Mouse (Mus musculus) ES-Bruce4 (cell line): Measurements from ENCODE around the gene Celf2. TPM values are rescaled to one million over a fixed set of nuclear protein-coding genes. Genes with fewer than 3 reads are reported as not detected.
"Not testable (repeated sequence)": the region's sequence is repeated elsewhere in the genome, so short reads cannot be mapped to it uniquely, and the experiment has no call there.

Experiments used
- H3K27ac ChIP-seq: 2 replicates; pipeline ENCODE4 v1.5.1; 2012; ENCODE audit warnings: low read length, inconsistent platforms; ENCODE audit not compliant: insufficient read depth
- H3K27me3 ChIP-seq: 2 replicates; pipeline ENCODE4 v1.6.1; 2012; ENCODE audit warnings: mild to moderate bottlenecking, low read length, inconsistent platforms; ENCODE audit not compliant: control insufficient read depth, poor library complexity, insufficient read depth, severe bottlenecking
- H3K36me3 ChIP-seq: 2 replicates; pipeline ENCODE4 v1.6.1; 2012; ENCODE audit warnings: inconsistent platforms, mild to moderate bottlenecking, low read length, moderate library complexity; ENCODE audit not compliant: control insufficient read depth, poor library complexity, insufficient read depth, severe bottlenecking
- H3K4me1 ChIP-seq: one replicate; pipeline ENCODE4 v1.8.1; 2011; ENCODE audit warnings: low read length; ENCODE audit not compliant: control insufficient read depth, insufficient read depth
- H3K4me3 ChIP-seq: 2 replicates; pipeline ENCODE4 v1.5.1; 2011; ENCODE audit warnings: low read depth, mild to moderate bottlenecking, low read length
- H3K9ac ChIP-seq: 2 replicates; pipeline ENCODE4 v1.6.1; 2012; ENCODE audit warnings: low read depth, mild to moderate bottlenecking, inconsistent platforms; ENCODE audit not compliant: poor library complexity, severe bottlenecking
- H3K9me3 ChIP-seq: replicated peaks from 2 replicates; pipeline ENCODE4 v1.6.1; 2012; ENCODE audit warnings: mild to moderate bottlenecking, low read length, inconsistent platforms; ENCODE audit not compliant: control insufficient read depth, poor library complexity, insufficient read depth, severe bottlenecking
- CTCF ChIP-seq: IDR thresholded peaks from one replicate; pipeline ENCODE4 v1.8.1; 2011; ENCODE audit warnings: low read depth, low read length
- EP300 ChIP-seq: IDR thresholded peaks from 2 replicates; pipeline ENCODE4 v1.6.1; 2011; ENCODE audit warnings: low read depth, low read length; ENCODE audit not compliant: insufficient read depth
- POLR2A ChIP-seq: IDR thresholded peaks from one replicate; pipeline ENCODE4 v1.8.1; 2011; ENCODE audit warnings: low read length; ENCODE audit not compliant: insufficient read depth
- polyA plus RNA-seq: library from polyadenylated mRNA; stranded (reverse); fragments of >200 nt; gene quantifications from 2 replicates; pipeline ENCODE4 v1.2.4, GENCODE M21; 2011; ENCODE audit warnings: low read depth; ENCODE audit not compliant: missing spikeins, insufficient read depth, insufficient read length

Celf2 gene
- polyA plus RNA-seq: 10.6 and 11.5 TPM in 2 replicates

DNA sequence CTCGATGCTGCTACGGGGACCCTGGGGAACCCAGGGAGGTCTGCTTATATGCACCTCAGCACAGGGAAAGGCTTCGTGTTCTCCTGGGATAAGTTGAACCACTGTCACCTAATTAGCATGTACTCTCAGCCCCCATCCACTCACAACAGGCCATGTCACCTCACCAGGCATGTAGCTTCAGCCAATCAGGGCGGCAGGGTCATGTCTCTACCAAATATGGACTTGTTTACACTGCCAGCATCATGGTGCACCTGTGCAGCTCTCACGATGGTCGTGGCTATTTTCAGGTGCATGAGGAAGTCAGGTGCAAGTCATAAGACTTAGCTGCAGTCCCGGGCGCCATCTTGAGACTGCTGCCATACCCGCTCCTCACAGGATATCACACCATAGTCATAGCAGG lies at the start of gene Celf2:
Celf2 (minus strand) TSS at position 101 of the 400 bp plus-strand sequence.
- not testable (repeated sequence) for H3K4me3 ChIP-seq, H3K36me3 ChIP-seq, H3K4me1 ChIP-seq, H3K27me3 ChIP-seq, H3K9me3 ChIP-seq, H3K9ac ChIP-seq, H3K27ac ChIP-seq

DNA sequence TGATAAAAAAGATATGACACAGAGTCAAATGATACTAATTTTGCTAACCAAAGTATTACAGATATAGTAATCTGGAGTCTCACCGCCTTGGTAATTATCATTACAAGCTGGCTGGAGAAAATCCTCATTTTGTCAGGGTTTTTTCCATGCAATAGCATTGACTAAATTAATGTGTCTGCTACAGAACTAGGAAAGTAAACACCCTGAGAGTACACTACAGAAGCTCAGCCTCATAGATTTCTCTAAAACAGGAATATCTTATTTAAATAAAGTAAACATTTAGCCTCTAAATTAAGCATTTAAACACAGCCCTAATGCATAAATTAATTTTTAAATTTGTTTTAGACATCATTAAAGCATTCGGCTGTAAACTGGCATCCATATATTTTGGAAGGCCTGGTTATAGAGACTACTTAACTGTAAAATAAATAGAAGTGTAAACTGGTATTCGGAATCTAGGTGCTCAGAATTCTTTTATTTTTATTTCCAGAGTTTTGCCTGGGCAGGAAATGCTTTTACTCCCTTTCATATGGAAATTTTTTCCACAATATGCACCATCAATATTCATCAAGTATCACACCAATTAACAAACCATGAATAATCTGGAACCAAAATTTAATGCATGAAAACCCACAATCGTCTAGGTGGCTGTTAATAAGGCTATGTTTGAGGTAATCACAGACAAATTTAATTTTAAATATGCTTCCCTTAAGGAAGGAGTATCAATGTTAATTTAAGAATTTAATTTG lies 46.0 kb upstream of the Celf2 start:
- H3K9ac ChIP-seq: no peak overlapping the region

DNA sequence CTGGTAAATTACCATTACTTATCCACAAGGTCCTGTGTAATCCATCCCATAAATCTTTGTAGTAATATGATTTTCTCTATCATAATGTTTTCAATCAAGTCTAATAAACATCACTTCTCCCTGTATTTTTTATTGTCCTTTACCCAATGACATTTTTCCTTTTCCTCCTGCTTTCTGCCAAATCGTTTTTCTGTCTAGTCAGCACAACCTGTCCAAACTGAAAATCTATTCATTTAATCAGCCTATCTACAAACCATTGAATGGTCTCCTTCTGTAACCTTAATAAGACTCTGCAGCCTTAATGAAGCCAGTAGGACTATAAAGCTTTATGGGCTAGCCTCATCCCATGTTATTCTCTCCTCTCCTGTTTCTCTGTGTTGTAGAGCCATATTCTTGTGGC lies 45.2 kb upstream of the Celf2 start:
- Histone ChIP-seq H3K4me3 (no peak overlapping the region), H3K4me1 (no peaks in the 10 kb centered on the region), H3K36me3 (no peaks in the 10 kb centered on the region), H3K27ac (no peak overlapping the region), H3K9me3 (no peaks in the 10 kb centered on the region), H3K9ac (no peak overlapping the region), H3K27me3 (no peaks in the 10 kb centered on the region)
- TF ChIP-seq EP300: no peak
- TF ChIP-seq CTCF: no peak
- TF ChIP-seq POLR2A: no peak

More for the DNA sequence above, 46.0 kb upstream of the Celf2 start:
- no peaks in the 10 kb centered on the region for H3K36me3 ChIP-seq
- H3K27ac ChIP-seq: no peak overlapping the region
- H3K4me3 ChIP-seq: no peak overlapping the region
- H3K4me1 ChIP-seq: no peaks in the 10 kb centered on the region
- H3K27me3 ChIP-seq: no peaks in the 10 kb centered on the region
- no peak for TF ChIP-seq CTCF
- no peak for TF ChIP-seq EP300
- no peak for TF ChIP-seq POLR2A
- H3K9me3 ChIP-seq: no peaks in the 10 kb centered on the region

DNA sequence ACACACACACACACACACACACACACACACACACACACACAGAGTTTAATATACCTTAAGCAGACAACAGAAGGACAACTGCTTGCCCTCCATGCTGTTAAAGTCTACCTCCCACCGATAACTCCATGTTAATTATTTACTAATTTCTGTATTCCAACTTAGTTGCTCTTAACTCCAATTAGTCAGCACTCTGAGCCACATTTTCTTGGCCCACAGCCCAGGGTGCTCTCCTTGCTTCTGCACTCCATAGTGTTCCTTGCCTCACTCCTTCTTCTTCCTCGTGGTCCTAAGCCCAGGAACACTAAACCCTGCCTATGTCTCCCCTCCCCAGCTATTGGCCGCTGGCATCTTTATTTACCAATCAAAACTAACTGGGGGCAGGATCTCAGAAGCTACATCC lies 43.5 kb upstream of the Celf2 start:
- TF ChIP-seq CTCF: no peak
- TF ChIP-seq EP300: no peak
- no peak overlapping the region for H3K9ac ChIP-seq
- no peaks in the 10 kb centered on the region for H3K27me3 ChIP-seq
- H3K4me1 ChIP-seq: no peaks in the 10 kb centered on the region
- no peak overlapping the region for H3K27ac ChIP-seq
- H3K4me3 ChIP-seq: no peak overlapping the region
- no peaks in the 10 kb centered on the region for H3K9me3 ChIP-seq
- H3K36me3 ChIP-seq: no peaks in the 10 kb centered on the region

DNA sequence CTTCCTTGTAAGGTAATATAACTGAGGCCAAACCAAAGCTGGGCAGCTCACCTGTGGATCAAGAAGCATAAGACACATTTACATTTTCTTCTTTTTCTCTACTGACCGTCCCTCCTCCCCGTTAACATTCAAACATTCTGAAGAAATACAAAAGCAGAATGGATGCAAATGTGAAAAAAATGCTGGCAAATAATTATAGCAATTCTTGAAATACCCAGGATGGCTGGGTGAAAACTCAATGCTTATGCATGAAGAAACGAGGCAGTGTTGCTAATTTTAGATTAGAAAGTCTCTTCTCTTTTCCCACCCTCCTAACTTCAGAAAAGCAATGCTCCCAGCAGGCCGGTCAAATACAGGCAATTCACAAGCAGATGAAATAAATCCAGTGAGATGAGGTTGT lies 39.5 kb upstream of the Celf2 start:
- TF ChIP-seq CTCF: no peak
- TF ChIP-seq EP300: no peak
- TF ChIP-seq POLR2A: no peak
- Histone ChIP-seq H3K27ac (no peak overlapping the region), H3K4me3 (no peak overlapping the region), H3K9me3 (no peaks in the 10 kb centered on the region), H3K4me1 (no peaks in the 10 kb centered on the region), H3K36me3 (no peaks in the 10 kb centered on the region), H3K27me3 (no peaks in the 10 kb centered on the region), H3K9ac (no peak overlapping the region)

DNA sequence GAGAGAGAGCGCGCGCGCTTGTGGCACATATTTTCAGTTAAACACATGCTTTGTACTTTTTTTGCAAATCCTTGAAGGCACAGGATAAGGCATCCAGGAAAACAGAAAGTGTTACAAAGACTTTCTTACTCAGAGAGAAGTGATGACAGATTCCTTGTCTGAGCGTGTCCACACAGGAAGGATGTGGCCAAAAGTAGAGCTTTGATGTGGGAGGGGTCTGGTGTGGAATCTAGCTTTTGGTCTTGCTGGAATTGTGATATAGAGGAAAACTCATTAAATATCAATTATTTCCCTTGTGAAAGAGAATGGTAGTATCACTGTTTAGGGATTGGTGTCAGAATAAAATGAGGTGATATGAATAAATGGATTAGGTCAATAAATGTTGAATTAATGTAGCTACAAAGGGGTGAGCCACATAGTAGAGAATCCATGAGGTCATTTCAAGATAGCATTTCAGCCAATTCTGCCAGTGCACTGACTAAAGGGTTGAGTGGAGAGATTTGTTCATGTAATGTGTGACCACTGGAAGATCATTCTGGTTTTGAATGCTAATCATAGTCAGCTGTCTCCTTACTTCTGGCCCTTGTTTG lies 25.3 kb upstream of the Celf2 start:
- no peaks in the 10 kb centered on the region for H3K9me3 ChIP-seq
- TF ChIP-seq CTCF (no peak), EP300 (no peak), POLR2A (no peak)

More for the DNA sequence above, 25.3 kb upstream of the Celf2 start:
- Histone ChIP-seq H3K4me1 (no peaks in the 10 kb centered on the region), H3K4me3 (no peak overlapping the region), H3K9ac (no peak overlapping the region), H3K36me3 (no peaks in the 10 kb centered on the region), H3K27ac (no peak overlapping the region), H3K27me3 (no peaks in the 10 kb centered on the region)
